Mouse (Mus musculus): Measurements from ENCODE around the gene 2310061I04Rik.

DNA sequence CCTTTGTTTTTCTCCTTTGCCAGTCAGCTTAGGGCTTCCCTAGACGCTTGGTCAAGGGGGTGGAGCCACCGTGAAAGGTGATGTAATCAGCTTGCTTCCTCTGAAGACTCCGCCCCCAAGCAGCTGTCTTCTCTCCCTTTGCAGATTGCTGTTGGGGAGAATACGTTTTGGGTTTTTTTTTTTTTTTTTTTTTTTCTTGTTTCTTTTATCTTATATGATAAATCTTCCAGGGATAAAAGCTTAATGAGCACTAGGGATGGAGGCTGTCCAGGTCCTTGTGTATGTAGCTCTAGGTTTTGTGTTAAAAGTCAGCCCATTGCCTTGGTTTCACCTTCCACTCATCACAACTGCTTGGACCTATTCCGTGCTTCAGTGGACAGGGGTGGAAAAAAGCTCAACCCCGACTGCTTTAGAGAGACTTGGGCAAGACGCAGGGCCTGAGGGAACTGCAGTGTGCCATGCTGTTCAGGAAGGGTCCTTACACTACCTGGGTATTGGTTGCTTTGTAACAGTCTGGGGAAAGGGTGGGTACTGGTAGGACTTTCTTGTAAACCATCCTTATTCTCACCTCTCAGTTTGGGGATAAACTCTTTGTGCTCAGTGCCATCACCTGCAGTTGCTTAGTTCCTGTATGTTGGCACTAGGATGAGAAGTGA lies 22.0 kb upstream of the 2310061I04Rik start:
- TF ChIP-seq EP300 (IDR thresholded peaks at IDR 0.05; ENCODE audit: low read depth) (peak; percentile 57; the same call in 1 of the 2 replicates), CTCF (IDR thresholded peaks at IDR 0.05; ENCODE audit: low read depth) (no peak)

All from liver, postnatal 0 days (tissue).